Mouse (Mus musculus): ENCODE results near the gene Gm1043.

Gm1043 gene

DNA sequence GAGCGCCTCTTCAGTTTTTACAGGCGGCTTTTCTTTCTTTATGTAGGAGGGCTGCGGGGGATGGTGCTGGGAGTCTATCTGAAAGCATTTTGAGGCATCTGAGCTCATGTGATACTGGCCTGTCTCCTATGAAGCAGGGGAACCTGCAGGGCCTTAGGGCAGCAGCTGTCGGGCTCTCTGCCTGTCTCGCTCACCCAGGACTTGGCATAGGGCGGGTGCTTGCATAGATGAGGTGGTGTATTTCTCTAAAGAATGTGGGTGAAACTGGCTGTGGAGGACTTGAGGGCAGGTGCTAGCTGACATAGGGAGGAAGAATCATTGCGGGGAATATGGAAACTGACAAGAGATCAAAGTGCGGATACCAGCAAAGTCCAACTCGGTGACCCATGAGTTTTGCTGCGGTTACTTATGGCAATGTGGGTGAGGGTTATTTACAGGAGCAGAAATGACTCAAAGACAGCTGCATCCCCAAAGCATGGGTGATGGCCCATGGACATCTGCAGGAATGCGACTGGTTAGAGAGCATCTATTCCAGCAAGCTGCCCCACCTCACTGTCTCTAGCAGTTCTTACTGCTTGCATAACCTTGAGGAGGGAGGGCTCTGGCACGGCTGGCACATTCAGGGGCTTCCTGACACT is 8.4 kb upstream of the Gm1043 start:
- DNase-seq = no peak

GRCm38 (mm10) chr5:37077330-37077698 is 7.9 kb upstream of the Gm1043 start:
- no peak for DNase-seq

DNA sequence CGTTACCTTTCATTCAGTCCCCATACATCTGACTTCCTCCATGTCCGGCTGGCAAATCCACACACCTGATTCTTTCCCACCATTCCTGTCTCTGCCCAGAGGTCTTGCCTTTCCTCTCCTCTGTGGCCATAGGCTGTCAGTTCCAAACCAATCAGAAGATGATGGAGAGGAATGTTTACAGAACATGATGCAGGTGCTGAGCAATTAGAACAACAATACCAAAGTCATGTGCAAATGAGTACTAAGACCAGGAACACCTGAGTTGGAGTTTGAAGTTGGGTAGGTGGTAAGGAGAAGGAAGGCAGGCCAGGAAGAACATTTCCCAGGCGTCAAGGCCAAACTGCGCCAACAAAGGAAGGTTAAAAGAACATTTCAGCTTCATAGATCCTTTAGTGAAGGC is 5.7 kb upstream of the Gm1043 start:
- DNase-seq = no peak

GRCm38 (mm10) chr5:37080601-37081000 is 4.6 kb upstream of the Gm1043 start:
- DNase-seq = no peak

DNA sequence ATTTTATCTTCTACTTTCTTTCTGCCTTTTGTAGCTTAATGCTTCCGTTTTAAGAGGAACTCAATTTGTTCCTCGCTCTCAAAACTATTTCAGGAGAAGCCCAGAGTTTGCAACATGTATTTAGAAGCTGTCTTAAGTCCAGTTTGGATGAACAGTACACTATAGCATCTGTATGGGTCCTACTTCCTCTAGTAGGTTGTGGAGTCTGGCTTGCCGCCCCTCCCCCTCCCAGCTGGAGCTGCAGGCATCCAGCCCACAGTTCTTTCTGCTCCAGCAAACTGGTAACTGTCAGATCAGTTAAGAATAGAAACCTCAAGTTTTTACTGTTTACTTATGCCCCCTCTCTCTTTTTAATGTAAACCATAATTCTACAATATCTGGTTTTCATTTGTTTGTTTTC is 2.8 kb upstream of the Gm1043 start:
- DNase-seq = no peak

- DNase-seq = no peak
Measured at GRCm38 (mm10) chr5:37083209-37083770, 1.9 kb upstream of the Gm1043 start.

- DNase-seq = no peak
Measured at GRCm38 (mm10) chr5:37083850-37084249, 1.3 kb upstream of the Gm1043 start.

GRCm38 (mm10) chr5:37085918-37086317 is 748 bp downstream of the Gm1043 start:
- no peak for DNase-seq

DNA sequence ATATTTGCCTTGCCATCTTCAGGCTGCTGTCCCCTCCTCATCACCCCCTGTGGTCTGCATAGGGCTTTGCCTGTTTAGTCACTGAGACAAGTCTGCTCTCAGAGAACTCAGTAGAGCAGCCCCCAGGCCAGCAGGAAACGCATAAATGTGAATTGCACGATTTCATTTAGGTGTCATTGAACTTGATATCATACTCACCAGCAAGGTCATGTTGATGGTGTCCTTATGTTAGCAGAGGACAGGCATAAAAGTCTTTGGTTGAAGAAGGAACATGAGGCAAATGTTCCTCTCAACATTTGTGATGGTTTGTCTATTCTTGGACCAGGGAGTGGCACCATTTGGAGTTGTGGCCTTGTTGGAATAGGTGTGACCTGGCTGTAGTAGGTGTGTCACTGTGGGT is 2.6 kb downstream of the Gm1043 start:
- DNase-seq = no peak

- DNase-seq = no peak
Measured at GRCm38 (mm10) chr5:37088342-37089108, 3.4 kb downstream of the Gm1043 start.

DNA sequence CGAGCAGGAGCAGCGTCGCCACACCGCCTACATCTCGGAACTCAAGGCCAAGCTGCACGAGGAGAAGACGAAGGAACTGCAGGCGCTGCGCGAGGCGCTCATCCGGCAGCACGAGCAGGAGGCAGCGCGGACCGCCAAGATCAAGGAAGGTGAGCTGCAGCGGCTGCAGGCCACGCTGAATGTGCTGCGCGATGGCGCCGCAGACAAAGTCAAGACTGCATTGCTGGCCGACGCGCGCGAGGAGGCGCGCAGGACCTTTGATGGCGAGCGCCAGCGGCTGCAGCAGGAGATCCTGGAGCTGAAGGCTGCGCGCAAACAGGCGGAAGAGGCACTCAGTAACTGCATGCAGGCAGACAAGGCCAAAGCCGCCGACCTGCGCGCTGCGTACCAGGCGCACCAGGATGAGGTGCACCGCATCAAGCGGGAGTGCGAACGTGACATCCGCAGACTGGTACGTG is 6.0 kb downstream of the Gm1043 start:
- DNase-seq = peak; percentile 20

- DNase-seq = no peak
Measured at GRCm38 (mm10) chr5:37094941-37095340, 9.8 kb downstream of the Gm1043 start.

DNA sequence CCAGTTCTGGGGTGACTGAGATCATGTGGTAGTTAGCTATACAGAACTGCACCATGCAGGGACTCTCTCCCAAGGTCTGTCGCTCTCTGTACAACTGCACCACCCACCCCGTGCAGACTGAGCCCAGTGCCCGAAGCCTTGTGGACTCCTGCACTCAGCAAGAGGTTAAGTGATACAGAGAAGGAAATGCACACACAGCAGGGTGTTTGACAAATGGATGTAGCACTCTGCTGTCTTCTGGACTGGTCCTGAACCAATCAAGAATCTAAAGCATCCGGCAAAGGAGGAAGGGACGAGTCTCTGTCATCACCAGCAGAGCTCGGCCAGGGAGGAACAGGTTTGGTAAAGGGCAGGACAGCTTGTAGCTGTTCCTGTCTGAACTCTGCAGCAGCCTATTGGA is 12.4 kb downstream of the Gm1043 start:
- DNase-seq = no peak

DNA sequence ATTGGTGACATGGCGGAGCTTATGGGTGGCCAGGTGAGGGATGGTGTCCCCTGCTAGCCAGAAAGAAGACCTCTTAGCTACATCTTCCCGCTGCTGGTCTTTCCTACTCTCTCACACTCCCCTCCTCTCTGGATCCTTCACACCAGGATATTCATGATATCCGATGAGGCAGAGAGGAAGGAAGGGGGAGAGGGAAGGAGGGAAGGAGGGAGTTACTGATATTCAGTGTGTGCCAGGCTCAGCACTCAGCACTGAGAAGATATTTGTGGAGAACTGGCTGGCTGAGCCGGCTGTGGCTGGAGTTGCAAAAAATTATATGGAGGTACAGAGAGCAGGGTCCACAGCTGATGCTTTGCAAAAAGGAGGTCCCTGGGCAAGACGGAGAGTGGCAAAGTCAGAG is 15.6 kb downstream of the Gm1043 start:
- no peak for DNase-seq

DNA sequence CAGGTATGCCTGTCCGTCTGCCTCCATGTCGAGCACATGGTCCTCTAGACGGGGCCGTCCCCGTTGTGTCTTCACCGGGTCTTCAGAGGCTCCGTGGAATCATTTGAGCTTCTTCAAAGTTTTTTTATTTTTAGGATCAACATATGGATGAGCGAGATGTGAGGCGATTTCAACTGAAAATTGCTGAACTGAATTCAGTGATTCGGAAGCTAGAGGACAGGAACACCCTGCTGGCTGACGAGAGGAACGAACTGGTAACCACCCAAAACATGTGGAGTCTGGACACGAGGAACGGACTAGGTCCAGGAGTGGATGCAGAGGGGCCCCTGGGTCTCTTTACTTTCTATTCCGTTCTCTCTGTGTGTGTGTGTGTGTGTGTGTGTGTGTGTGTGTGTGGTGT is 16.5 kb downstream of the Gm1043 start:
- DNase-seq = no peak

DNA sequence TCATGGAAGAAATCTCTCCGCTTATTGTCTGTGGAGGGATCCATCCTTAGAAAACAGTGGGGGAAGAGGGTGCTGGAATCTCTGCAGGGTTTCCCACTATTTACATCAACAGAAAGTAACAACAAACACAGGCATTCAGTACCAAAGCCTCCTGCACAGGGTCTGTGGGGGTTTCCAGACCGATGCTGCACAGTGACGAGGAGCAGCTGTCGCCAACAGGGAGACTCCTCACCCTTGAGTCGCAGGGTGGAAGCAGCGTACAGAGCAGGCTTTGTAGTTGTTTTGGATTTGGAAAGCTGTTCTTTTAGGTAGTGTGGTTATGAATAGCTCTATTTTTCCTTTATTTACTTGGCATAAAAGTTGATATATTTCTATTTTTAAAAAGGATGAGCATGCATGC is 16.9 kb downstream of the Gm1043 start:
- DNase-seq = no peak

GRCm38 (mm10) chr5:37105531-37106456 is 20.6 kb downstream of the Gm1043 start:
- DNase-seq = no peak

GRCm38 (mm10) chr5:37107111-37107510 is 21.9 kb downstream of the Gm1043 start:
- DNase-seq = no peak

GRCm38 (mm10) chr5:37107611-37108010 is 22.4 kb downstream of the Gm1043 start:
- DNase-seq = no peak

GRCm38 (mm10) chr5:37109280-37109849 is 24.2 kb downstream of the Gm1043 start:
- DNase-seq = peak; percentile 71

DNA sequence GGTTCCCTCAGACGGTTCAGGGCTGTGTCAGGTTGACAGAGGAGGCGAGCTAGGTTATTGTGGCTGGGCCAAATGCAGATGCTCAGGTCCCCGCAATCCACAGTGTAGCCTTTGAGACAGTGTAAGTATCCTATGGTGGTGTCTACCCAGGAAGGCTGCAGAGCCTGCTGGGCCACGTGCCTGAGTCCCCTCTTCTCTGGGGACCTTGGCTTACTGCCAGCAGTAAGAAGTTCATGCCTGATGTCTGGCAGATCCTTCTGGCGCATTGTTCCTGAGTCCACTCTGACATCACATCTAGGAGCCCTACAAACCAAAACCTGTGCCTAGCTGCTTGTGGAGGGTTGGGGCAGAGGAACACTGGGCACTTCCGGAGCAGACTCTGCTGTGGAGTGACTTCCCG is 27.2 kb downstream of the Gm1043 start:
- DNase-seq = no peak

DNA sequence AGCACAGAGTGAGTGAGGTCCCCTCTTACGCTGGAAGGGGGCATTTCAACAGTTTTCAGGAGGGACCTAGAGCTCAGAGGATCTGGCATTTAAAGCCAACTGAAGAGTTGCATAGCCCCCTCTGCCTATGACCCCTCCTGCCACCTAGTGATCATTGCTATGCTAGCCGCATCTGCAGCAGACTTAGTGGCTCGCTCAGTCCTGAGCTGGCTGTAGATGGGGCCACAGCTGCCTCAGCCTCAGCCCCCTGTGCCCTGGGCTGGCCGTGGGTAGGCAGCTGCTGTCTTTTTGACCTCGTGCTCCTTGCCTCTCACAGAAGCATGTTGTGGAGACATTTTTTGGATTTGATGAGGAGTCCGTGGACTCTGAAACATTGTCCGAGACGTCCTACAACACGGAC is 32.0 kb downstream of the Gm1043 start:
- DNase-seq = no peak

DNA sequence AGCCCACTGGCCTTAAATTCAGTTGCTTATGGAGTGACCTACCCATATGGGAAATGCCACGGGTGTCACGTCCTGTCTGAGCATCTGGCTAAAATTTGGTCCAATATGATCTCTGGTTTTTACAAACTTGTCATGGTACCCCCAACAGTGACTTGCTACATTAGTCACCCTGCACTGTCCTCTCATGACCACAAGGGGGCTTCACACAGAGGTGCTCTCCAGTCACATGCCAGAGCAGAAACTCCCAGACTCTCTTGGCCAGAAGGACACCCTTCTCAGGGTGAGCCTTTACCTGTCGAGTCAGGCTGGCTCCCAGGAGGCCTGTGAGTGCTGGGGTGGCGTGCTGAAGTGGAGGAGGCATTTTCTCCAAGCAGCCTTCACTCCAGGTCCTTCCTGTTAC is 33.1 kb downstream of the Gm1043 start:
- DNase-seq = peak; percentile 11

Measured in cerebellum, adult 8-10 months (tissue).